Mouse (Mus musculus): ENCODE measurements at regions not wholly inside any gene's neighbourhood (a gene's known extent, or its start where the extent isn't known, plus 50 kb on each side); places are given as distances from the start of the nearest gene placed in this dataset.

- TF ChIP-seq CTCF (IDR thresholded peaks at IDR 0.05; ENCODE audit: control insufficient read depth, insufficient read depth, insufficient replicate concordance, low read depth, low read length) (no peak), POLR2A (IDR thresholded peaks at IDR 0.05; ENCODE audit: control insufficient read depth, low read depth, low read length) (no peak)
Observed at GRCm38 (mm10) chr15:51628518-51628917, 2256.2 kb upstream of the Gm7489 start.

Measured in testis, adult 2 months (tissue).